Mouse (Mus musculus) olfactory bulb, adult 2 months (tissue): ENCODE measurements around the gene Cyfip1.

Source experiments
- CTCF ChIP-seq: fragments of 200-500 bp; IDR thresholded peaks from 2 replicates; pipeline ENCODE4 v1.5.1; 2012; ENCODE audit warnings: low read depth, mild to moderate bottlenecking, low read length, moderate library complexity; ENCODE audit not compliant: insufficient read depth
- POLR2A ChIP-seq: fragments of 200-500 bp; IDR thresholded peaks from 2 replicates; pipeline ENCODE4 v1.6.1; 2012; ENCODE audit warnings: mild to moderate bottlenecking, low read depth, low read length, moderate library complexity; ENCODE audit not compliant: insufficient read depth

DNA sequence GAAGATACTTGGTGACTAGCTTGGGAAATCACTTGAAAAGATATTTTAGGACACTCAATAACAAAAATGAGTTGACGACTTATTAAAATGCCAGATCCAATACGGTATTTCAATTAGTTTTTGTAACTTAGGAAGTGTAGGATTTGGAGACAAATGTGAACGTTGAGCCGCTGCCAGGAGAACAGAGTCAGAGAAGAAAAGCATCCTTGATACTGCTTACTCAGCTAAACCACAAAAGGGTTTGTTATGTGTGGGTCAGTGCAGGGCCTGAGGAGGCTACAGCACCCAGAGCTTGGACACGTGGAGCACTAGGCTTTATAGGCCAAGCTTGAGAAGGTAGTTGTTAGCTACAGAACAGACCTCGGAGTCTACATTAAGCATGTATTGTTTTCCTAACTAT lies 18.4 kb downstream of the Cyfip1 start:
- TF ChIP-seq CTCF (no peak), POLR2A (no peak)
